Mouse (Mus musculus) Muller cell, postnatal 12 days (primary cell): Measurements from ENCODE around the gene Tns4.
A peak's percentile ranks its signal among the peaks of the same experiment; 100 is the strongest.

Experiments
- DNase-seq: peaks from one replicate; pipeline ENCODE4 v3.0.0-alpha.2; 2015; ENCODE audit errors: inconsistent ontology term

The Tns4 gene

GRCm38 (mm10) chr11:99091666-99092065, 2.6 kb upstream of the Tns4 start:
- DNase-seq, result no peak

- no peak for DNase-seq
Observed at GRCm38 (mm10) chr11:99090391-99090790, 1.3 kb upstream of the Tns4 start.

GRCm38 (mm10) chr11:99088486-99088885, 620 bp downstream of the Tns4 start:
- no peak for DNase-seq

- DNase-seq, result no peak
Observed at GRCm38 (mm10) chr11:99084366-99084765, 4.7 kb downstream of the Tns4 start.

DNA sequence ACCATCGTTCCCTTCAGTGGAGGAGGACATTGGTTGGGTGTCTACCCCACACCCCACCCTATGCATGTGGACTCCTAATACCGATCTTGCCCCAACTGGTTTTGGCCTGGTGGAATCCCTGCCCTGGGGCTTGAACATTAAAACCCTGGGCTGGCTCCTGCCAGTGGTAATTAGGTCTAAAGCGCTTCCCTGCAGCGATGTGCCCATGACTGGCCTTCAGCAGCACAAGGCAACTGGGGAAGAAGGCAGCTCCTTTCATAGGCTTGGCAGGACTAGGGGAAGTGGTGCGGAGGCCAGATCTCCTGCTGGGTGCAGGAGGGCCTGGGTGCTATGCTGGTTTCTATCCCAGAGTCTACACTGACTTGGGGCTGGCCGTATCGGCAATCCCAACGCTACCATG, 5.6 kb downstream of the Tns4 start:
- no peak for DNase-seq

DNA sequence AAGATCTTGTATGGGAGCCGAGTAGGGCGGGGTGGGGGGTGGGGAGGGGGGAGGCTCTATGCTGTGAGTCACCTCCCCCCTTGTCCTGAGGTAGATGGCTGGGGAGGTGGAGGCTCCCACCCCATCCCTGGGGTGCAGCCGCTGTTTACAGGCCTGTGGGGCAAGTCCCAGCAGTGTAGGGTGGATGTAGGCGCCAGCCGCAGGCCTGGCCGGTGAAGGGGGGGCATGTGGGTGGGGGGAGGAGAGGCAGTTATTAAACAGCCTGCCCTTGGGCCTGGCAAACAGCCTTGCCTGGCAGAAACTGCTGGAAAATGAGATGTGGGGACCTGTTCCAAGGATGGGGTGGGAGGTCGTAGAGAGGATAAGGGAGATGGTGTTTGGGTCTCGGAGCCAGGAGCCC, 7.0 kb downstream of the Tns4 start:
- DNase-seq, result peak; percentile 40

DNA sequence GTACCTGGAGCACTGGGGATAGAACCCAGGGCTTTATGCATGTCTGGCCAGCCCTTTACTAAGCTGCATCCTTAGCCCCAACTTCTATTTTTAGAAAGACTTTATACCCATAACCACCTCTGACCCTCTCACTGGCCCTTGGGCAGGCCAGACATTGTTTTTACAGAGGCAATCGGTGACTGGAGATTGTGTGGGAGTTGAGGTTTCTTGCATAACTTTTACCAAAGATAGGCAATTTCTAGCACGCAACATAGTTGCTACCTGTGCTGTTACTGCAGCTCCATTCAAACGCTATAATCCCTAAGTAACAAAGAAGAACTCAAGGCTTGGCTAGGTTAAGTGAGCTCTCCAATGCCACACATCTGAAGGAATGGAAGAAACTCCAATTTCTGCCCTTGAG, 7.5 kb downstream of the Tns4 start:
- DNase-seq, result no peak

DNA sequence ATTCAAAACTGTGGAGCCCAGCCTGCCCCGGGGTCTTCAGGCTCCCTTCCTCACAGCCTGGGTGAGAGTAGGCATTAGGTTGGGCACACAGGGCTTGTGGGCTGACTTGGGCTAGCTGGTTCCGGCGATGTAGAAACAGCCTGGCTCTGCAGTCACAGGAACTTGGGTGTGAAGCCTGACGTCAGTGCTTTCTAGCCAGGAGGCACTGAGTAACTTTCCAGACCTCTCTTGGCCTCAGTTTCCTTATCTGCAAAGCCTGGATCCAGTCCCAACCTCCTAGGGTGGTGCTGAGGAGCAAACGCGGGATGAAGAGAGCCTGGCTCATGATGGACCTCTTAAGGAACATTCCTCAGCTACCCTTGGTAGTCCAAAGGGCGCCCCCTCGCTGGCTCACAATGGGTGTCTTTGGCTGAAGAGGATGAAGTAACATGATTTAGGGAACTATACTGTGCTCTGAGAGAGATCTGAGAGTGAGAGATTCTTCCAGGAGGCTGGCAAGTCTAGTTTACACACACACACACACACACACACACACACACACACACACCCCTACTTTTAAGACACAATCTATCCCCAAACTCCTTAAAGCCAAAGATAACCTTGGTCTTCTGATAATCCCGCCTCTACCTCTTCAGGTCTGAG, 8.1 kb downstream of the Tns4 start:
- DNase-seq, result no peak

- no peak for DNase-seq
Observed at GRCm38 (mm10) chr11:99077869-99078268, 11.2 kb downstream of the Tns4 start.

GRCm38 (mm10) chr11:99076744-99077319, 12.3 kb downstream of the Tns4 start:
- peak; percentile 79 for DNase-seq

DNA sequence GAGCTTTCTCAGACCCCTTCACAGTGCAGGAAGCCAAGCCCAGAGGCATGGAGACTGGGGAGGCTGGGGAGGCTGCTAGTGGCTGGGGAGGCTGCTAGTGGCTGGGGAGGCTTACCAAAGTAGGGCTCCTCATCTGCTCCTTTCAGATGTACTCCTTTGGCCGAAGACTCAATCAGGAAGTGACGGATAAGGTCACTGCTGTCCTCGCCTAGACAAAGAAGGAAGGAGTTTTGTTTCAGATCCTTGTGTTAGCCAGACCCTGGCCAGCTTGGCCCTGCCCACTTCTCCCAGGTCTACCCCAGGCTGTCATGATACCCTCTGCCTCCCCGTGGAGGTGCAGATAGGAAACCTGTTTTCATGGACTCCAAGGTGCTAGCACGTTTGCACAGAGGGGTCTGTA, 15.3 kb downstream of the Tns4 start:
- DNase-seq, result no peak

DNA sequence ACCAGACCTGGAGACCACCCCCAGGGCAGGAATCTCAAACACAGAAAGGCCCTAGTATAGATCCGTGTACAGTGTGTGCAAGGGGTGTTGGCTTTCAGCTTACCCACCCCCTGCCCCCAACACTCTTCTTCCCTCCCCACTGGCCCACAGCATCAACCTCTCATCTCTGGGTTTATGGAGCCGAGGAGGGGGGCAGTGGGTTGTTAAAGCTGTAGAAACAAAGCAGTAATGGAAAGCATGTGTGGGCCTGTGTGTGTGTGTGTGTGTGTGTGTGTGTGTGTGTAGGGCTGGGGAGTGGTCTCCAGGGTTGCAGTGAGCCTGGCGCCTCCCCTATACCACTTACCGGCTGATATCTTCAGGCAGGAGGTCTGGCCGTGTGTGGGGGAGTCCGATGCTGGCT, 17.2 kb downstream of the Tns4 start:
- DNase-seq, result no peak

GRCm38 (mm10) chr11:99068455-99068854, 20.7 kb downstream of the Tns4 start:
- no peak for DNase-seq

GRCm38 (mm10) chr11:99067591-99067990, 21.5 kb downstream of the Tns4 start:
- no peak for DNase-seq

DNA sequence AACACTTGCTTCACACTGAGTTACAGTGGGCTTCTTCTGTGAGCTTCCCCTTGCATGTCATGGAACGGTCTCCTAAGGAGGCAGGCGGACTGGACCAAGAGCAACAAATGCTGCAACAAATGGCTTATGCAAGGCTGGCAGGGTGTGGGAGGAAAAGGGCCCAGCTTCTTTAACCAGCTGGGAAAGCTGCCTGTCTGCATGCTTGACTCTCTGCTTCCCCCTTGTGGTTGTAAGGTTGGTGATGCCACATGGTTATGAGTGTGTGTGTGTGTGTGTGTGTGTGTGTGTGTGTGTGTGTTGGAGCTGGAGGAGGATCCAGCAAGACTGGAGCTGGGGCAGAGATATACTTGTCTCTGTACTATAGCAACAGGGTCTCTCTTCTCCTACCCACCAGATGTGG, 23.1 kb downstream of the Tns4 start:
- DNase-seq, result peak; percentile 73

- no peak for DNase-seq
Observed at GRCm38 (mm10) chr11:99065353-99065752, 23.8 kb downstream of the Tns4 start.

- no peak for DNase-seq
Observed at GRCm38 (mm10) chr11:99063406-99064131, 25.5 kb downstream of the Tns4 start.

GRCm38 (mm10) chr11:99062661-99063060, 26.4 kb downstream of the Tns4 start:
- DNase-seq, result no peak

- DNase-seq, result no peak
Observed at GRCm38 (mm10) chr11:99060435-99060834, 28.7 kb downstream of the Tns4 start.

DNA sequence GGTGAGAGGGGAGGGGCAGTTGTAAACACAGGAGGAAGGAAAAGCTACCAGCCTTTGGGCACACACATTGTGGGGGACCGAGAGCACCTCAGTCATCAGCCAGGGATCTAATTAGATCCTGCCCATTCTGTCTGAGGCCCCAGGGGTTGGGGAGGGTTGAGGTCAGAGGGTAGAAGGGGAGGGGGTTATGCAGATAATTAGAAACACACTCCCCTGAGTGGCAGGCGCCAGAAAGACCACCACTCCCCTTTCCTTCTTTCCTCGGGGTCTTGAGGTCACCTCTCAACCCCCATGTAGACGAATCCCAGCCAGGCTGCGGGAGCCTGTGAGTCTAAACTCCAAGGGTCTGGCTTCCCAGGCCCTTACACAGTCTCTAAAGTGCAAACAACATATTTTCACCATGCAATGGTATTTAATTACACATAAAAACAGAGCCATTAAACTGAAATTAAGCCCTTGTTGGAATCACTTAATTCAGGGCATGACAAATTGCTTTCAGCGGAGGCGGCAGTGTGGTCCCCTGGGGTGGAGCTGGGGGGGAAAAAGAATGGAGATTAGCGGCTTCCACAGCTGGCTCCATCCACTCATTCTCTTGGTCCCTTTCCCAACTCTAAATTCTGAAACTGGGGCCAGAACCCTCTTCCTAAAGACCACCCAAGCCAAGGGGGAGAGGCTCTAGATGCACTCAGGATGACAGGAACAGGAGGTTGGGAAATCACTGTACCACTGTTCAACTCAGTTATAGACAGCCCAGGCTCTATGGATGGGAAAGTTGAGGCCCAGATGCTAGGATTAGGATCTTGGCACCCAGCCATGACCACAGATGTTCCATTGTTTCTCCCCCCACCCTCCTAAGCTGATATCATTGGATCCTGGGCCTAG, 33.3 kb downstream of the Tns4 start:
- DNase-seq, result no peak

DNA sequence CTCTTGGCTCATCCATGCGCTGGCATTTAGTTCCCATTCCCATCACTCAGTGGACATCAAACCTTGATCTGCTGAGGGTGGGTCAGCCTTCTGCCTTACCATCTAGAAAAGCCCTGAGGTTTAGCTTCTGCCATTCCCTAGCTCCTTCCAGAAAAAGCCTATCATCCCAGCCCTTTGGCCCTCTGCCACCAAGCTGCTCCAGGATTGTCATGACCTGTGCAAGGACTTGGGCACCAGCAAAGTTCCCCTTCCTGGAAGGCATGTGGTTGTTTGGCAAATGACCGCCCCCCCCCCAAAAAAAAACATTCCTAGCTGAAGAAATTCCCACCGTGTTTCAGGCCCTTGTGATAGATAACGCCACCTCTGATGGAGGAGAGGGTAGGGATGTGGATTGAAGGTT, 34.0 kb downstream of the Tns4 start:
- DNase-seq, result no peak

- DNase-seq, result no peak
Observed at GRCm38 (mm10) chr11:99047643-99048042, 41.5 kb downstream of the Tns4 start.
